Comparison of ENCODE assay signal across 18 mouse cellular contexts in the genomic region with DNA sequence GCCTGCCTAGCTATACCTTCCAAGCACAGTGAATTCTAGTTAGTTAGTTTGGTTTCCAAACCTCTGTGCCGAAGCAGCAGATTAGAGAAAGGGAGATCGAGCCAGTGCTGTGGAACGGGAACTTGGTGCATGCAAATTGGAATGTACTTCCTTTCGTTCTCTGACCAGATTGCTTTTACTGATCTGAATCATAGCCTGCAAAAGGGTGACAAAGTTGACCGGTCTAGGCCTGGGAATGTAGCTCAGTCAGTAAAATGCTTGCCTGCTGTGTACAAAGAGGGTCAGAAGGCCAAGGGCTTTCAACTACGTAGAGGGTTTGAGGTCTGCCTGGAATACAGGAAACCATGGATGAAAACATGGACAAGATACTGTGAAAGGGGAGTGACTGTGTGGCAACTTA. TPM values are rescaled to one million over a fixed set of nuclear protein-coding genes. Genes with fewer than 3 reads are reported as not detected.
A peak's percentile ranks its signal among the peaks of the same experiment; 100 is the strongest.
DNase-seq lines count a peak whose midpoint lies in the region; ATAC-seq and TF ChIP-seq lines count a peak whose summit lies in the region.
"Had no signal": no experiment of that assay in that cellular context is flagged by ENCODE, and none has a peak within 500 bp of the region (broad histone marks: within the 10 kb centered on the region; RNA-seq: fewer than 3 reads in every experiment).

No protein-coding gene starts in this region.

- no peaks in the 10 kb centered on the region for H3K4me1 ChIP-seq in lung, embryonic 14.5 days (ENCODE audit: insufficient read depth)
- H3K4me1 ChIP-seq in liver, embryonic 12.5 days: 0 out of 2 replicates have a peak, but pooled peaks cover 4% of the 10 kb centered on the region
- H3K4me1 ChIP-seq: forebrain, embryonic 13.5 days; hindbrain, embryonic 13.5 days had no signal

- no peak overlapping the region for H3K4me3 ChIP-seq in lung, embryonic 14.5 days (ENCODE audit: low read depth, low read length)
- no peak overlapping the region for H3K4me3 ChIP-seq in liver, embryonic 12.5 days
- H3K4me3 ChIP-seq: forebrain, embryonic 13.5 days; hindbrain, embryonic 13.5 days had no signal

- no peaks in the 10 kb centered on the region for H3K27me3 ChIP-seq in lung, embryonic 14.5 days (ENCODE audit: insufficient read depth, low read length)
- no peaks in the 10 kb centered on the region for H3K27me3 ChIP-seq in liver, embryonic 12.5 days (replicated peaks)
- H3K27me3 ChIP-seq: forebrain, embryonic 13.5 days; hindbrain, embryonic 13.5 days had no signal

- H3K9me3 ChIP-seq in lung, embryonic 14.5 days (ENCODE audit: low read depth, low read length): no peaks in the 10 kb centered on the region
- no peaks in the 10 kb centered on the region for H3K9me3 ChIP-seq in liver, embryonic 12.5 days (replicated peaks)
- H3K9me3 ChIP-seq: forebrain, embryonic 13.5 days; hindbrain, embryonic 13.5 days had no signal

- peak overlapping the region; percentile 63; the same call in 1 of the 2 replicates for H3K27ac ChIP-seq in lung, embryonic 14.5 days (ENCODE audit: low read depth)
- H3K27ac ChIP-seq in liver, embryonic 12.5 days: peak overlapping the region; percentile 46; the same call in 1 of the 2 replicates
- H3K27ac ChIP-seq: forebrain, embryonic 13.5 days; hindbrain, embryonic 13.5 days had no signal

- TF ChIP-seq CTCF in lung, embryonic 14.5 days (IDR thresholded peaks at IDR 0.05; ENCODE audit: low read depth): no peak

- no peaks in the 10 kb centered on the region for H3K36me3 ChIP-seq in lung, embryonic 14.5 days (ENCODE audit: insufficient read depth)
- H3K36me3 ChIP-seq in liver, embryonic 12.5 days: no peaks in the 10 kb centered on the region
- H3K36me3 ChIP-seq: G1E; hindbrain, embryonic 13.5 days had no signal

- H3K9ac ChIP-seq in lung, embryonic 14.5 days: no peak overlapping the region
- no peak overlapping the region for H3K9ac ChIP-seq in liver, embryonic 12.5 days
- H3K9ac ChIP-seq: forebrain, embryonic 13.5 days; hindbrain, embryonic 13.5 days had no signal

- ATAC-seq in lung, embryonic 14.5 days (ENCODE audit: insufficient read depth): no peak
- peak; percentile 43 for ATAC-seq in common myeloid progenitor, adult 5-6 weeks (replicated peaks; ENCODE audit: low read depth, poor library complexity, severe bottlenecking)
- ATAC-seq in liver, embryonic 12.5 days: 0 out of 2 replicates have a peak, but pooled peaks have one; percentile 33
- peak; percentile 62; the same call in 1 of the 2 replicates for ATAC-seq in monocyte, adult 5-6 weeks (replicated peaks; ENCODE audit: insufficient number of reproducible peaks, low FRiP score, low TSS enrichment, poor library complexity, severe bottlenecking)
- ATAC-seq: forebrain, embryonic 13.5 days had no signal

- 60% methylated on average over 6 of the region's 6 CpGs for WGBS in lung, embryonic 14.5 days
- 53% methylated on average over 6 of the region's 6 CpGs for whole genome bisulfite sequencing in liver, embryonic 12.5 days (ENCODE audit: insufficient replicate concordance)

- no peak overlapping the region for H3K4me2 ChIP-seq in lung, embryonic 14.5 days
- H3K4me2 ChIP-seq in liver, embryonic 12.5 days: no peak overlapping the region
- H3K4me2 ChIP-seq: forebrain, embryonic 13.5 days; hindbrain, embryonic 13.5 days had no signal

- no peak for DNase-seq in lung, embryonic 14.5 days
- DNase-seq in lung, adult 18-20 months: no peak
- DNase-seq in adrenal gland, adult 8-10 months: no peak
- DNase-seq in thymus, postnatal 10 days (ENCODE audit: low spot score in 2 of 2): no peak
- DNase-seq in layer of hippocampus, adult 18-20 months (ENCODE audit: low spot score in 2 of 2): no peak
- DNase-seq: adrenal gland, postnatal 25 days; cerebellum, adult 9-11 months; embryo, embryonic 11 days; left cerebral cortex, postnatal 4 days; lung, postnatal 36 days; midbrain, embryonic 14.5 days; right cerebral cortex, postnatal 14 days had no signal

RNA-seq across cellular contexts. Expression of a gene that starts 35.7 kb away (rescaled TPM):
- 38.1 and 38.7 TPM in 2 replicates for polyA plus RNA-seq in lung, embryonic 14.5 days (2014; fragmentation: Nextera tagmentation; extraction: Ambion mirVana)
- total RNA-seq in common myeloid progenitor, adult 5-6 weeks (2017): 16.6 and 17.4 TPM in 2 replicates
- 17.3 and 17.9 TPM in 2 replicates for polyA plus RNA-seq in liver, embryonic 12.5 days (2016; fragmentation: Nextera tagmentation; extraction: Ambion mirVana)
- total RNA-seq in monocyte, adult 5-6 weeks (2017): 73.3 to 78.5 TPM (median 78.4 TPM) in 3 replicates
- total RNA-seq in adrenal gland, adult 8-10 months (2022): 10 to 100 TPM; 56.2 to 77.5 (median 66.8) TPM
- 10 to 100 TPM; 17.7 to 17.9 TPM for total RNA-seq in layer of hippocampus, adult 18-20 months (2021)
